Mouse (Mus musculus) gastrocnemius, postnatal 4 days (tissue): ENCODE results near the gene Zmynd8. TPM values are rescaled to one million over a fixed set of nuclear protein-coding genes. Genes with fewer than 3 reads are reported as not detected.

Experiments
- DNase-seq, 2 experiments: peaks; one replicate each; pipeline ENCODE4 v3.0.0; 2021 to 2022; ENCODE audit warnings: low spot score in 2 of 2, mixed read lengths in 2 of 2
- total RNA-seq, 2 experiments: library from RNA; stranded (reverse); gene quantifications; 2 replicates each; pipeline ENCODE4 v1.2.3; 2021

The Zmynd8 gene
- total RNA-seq, 2 experiments from 2014 or later, result 39.0 to 39.6 TPM

DNA sequence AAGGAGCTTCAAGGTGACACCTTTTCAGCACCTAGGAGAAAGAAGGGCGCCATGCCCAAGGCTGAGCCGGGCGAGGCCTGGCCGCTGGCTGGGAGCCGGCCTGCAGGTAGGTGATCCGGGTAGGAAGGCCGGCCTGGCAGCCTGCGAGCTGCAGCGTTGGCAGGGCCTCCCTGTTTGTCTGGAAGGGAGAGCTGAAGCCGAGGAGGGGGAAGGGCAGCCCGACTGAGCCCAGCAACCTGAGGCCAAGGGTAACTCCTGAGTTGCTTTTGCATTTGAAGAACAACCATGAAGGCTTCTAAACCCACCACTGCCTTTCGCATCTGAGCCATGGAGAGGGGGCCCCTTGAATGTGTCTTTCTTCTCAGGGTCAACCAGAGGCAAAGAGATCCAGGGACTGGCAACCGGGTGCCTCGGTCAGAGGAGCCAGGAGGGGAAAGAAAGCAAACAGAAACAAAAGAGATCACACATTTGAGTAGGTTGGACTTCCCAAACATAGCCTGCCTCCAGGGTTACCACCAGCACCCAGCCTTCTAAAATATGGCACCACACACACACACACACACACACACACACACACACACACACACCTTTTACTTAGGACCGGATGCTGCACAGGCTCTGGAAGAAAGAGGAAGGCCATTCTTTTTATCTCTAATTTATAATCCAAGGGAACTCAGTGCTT lies 18.2 kb downstream of the Zmynd8 start:
- peak in 1 of 2 experiments; percentile 68 for DNase-seq

DNA sequence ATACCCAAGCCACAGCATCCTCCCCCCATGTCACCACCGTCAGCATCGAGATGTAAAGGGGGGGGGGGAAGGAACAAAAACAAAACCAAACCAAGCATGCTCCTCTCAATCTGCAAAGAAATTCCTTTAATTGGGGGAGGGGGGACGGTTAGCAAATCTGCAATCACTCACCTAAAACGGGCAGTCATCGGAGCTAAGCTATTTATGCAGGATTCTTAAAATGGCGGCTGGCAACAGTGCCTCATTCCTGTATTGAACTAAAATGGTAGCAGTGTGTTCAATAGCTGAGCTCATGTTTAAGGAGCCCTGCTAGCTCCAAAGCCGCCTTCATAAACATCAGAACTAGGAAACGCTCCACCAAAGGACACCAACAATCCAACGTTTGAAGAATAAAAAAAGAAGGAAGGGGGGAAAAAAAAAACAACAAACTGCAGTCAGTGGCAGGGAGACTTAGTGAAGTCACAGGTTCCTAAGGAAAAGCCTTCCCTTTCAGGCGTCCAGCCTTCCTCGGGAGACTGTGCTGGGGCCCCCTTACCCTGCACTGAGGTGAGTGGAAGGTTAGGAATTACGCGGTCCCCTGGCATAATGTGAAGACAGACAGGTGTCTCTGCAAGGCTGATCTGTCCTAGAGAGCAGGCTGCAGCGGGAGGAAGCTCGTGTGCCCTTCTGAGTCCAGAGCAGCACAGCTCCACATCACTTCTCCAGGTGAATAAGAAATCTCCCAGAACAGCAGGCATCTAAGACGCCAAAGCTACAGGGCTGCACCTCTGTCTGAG lies 19.2 kb downstream of the Zmynd8 start:
- DNase-seq, result no peak

DNA sequence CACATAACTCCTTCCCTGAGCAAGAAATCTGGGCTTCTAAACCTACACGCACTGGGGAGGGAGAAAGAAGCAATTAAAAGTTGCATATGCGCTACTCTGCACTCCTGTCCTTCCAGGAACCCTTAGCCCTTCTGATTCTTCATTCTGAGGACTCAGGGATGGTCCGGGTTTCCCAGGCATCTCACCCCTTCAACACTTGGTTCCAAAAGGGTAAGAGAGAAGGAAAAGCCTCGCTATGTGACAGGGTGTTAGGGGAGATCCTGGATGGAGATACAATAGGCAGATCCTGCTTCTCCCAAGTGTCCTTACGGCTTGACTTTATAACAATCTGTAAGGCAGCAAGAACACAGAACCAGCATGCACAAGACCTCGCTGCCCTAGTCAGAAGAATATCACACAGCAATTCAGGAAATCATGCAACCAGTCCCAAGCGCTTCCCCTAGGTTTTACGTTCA lies 19.9 kb downstream of the Zmynd8 start:
- DNase-seq, result no peak

DNA sequence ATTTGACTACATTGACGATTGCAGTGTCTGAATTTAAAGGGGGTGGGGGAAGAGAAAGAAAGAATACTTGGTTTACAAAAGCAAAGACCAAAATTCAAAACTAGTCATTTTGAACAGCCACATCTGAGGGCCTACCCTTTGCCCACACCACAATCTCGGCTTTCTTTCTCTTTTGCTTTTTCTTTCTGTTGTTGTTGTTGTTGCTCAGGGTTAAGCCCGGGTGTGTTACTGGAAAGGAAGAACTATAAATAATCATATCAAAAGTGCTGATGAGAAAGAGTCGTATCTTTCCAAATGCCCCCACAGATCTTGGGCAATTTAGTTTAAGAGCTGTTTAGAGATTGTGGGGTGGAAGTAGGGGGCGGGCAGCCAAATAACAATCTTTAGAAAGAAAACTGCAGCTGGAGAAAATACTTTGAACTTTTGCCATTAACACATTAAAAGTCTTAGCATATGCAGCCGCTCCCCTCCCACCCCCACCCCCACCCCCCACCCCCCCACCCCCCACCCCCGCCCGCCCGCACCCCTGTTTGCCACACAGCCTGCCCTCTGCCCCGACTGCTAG lies 20.7 kb downstream of the Zmynd8 start:
- DNase-seq, result no peak

DNA sequence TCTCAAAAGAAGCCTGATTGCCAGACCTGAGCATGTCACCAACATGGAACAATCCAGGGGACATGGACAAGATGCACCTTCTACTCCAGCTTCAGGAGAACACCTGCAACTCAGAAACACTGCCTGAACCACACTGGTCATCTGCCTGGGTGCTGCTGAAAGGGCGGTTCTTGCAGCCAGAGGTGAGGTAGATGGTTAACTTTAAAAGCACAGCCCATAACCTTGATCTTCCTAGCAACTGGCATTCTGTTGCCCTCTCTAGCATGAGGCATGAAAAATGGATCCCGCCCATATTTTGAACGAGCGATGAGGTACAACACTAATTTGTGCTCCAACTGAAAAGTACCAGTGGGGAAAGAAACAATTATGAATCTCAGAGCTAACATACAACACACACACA lies 21.6 kb downstream of the Zmynd8 start:
- no peak for DNase-seq

DNA sequence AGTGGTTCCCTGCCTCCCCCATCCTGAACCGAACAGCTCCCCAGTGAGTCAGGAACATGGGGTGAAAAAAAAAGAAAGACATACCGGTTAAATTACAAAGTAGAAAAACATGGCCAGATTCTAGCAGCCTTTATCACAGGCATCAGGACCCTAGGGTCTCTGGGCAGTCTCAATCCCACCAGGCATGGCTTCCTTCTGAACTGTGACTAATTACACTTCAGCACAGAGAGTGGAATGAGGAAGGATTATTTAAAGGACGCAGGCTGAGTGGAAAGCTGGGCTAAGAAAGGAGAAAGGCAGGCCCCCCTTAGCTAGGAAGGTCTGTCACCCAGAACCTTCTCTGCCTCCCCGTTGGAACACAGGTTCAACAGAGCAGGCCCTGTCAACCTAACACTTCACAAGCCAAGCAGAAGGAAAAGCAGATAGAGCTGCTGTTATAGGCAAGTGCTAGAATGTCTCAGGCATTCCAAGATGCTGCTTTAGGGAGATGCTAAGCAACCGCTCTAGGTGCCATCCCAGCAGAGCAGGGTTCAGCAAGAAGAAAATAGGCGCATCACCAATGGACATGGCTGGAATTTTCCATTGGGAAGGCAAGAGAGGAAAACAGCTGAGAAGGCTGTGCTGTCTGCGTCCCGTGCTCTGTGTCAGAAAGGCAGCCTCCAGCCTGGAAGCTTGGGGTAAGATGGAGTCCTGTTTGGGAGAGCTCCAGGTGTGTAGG lies 22.5 kb downstream of the Zmynd8 start:
- DNase-seq, result no peak

DNA sequence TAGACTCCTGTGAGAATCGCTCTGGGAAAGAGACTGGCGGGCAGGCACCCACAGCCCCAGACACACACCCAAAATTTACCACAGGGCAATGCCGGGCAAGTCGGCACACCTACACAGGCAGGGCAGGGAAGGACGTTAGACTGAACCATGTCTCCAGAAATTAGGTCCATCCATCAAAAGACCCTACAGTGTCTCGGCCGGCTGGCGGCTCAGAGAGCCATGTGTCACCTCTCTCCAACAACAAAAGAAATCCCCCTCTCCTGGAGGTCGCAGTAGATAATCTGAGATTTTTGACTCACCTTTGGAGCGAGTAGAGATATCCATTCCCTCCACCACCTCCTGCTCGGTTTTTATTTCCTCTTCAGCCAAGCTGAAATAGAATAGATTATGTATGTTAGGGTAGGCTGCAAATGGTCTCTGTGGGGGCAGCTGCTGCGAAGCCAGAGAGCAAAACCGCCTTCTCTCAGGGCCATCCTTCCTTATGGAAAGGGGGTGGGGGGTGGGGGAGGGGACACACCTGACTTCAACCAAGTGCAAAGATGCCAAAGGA lies 23.3 kb downstream of the Zmynd8 start:
- DNase-seq, result no peak

DNA sequence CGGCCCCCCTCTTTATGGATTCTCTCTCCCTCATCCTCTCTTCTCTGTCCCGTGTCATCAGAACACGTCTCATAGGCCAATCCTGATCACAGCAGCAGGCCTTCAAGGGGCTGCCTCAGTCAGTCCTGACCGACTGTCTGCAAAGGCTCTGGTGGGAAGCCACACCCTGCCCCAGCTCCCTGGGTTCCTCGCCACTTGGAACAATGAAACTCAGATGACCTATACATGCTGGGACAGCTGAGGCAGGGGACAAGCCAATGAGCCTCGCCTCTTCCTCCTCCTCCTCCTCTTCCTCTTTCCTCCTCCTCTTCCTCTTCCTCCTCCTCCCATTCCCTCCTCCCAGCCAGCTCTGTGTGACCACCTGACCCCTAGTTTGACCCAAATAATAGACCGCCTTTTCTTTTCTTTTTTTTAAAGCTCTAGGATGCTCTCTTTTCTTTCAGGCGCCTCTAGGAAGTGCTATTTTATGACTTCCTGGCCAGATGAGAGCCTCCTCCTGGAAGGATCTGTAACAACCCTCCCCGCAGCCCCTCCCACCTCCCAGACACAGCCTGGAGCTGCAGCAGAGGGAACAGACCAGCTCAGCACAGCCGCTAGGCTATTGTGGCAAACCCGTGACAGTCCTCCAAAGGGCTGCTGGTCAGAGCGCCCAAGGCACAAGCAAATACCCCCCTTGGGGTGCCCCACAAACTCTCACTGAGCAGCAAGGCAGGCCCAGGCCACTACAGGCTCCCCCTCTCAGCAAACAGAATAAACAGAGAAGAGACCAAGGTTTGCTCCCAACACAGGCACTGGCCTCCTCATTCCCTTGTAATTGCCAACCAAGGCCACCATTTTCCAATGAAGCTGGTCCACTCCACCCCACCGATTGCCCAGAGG lies 24.1 kb downstream of the Zmynd8 start:
- peak; percentile 64 to 86 for DNase-seq

DNA sequence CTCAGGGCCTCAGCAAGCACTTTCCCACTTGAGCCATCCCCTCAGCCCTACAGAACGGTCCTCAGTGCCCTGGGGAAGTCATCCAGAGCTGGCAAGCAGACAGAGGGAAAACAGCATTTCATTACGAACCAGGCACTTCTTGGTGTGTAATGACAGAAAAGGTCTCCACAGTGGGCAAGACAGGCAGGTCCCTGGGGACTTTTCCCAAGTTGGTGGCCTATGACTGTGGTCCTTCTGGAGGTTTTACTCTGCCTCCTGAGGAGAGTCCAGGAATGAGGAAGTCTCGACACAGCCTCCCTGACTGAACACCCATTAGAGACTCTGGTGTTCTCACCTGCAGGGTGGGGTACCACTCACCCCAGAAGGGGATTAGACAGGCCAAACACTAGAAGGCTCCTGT lies 25.0 kb downstream of the Zmynd8 start:
- no peak for DNase-seq

DNA sequence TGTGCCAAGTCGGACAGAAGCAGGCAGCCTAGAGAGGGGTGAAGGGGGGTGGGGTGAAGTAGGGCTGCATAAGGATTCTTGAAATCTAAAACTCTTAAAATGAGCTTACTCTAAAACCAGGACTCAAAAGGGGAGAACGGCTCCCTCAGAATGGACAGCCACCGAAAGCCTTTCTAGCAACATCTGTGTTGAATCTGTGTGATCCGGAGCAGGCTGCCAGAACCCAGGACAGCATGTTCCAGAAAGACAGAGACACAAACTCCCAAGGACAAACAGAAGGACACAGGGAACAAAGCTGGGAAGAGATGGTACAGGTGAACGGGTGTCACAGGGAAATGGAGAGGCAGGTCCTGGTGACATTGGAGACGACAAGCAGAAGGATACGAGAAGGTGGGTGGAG lies 25.6 kb downstream of the Zmynd8 start:
- DNase-seq, result no peak

DNA sequence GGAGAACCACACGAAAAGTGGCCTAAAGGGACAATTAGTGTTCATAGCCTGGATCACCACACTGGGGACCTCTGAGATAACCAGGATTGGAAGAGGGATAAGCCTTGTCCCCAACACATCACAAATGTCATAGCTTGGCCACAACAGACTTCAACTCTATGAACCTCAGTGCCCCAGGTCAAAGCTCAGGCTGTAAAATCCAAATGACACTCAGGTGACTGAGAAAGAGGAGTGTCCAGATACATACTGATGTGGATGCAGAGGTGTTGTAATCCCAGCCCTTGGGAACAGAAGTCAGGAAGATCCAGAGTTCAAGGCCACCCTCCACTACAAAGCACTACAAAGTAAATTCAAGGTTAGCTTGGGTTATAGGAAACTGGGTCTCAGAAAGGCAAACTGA lies 29.6 kb downstream of the Zmynd8 start:
- DNase-seq, result no peak

DNA sequence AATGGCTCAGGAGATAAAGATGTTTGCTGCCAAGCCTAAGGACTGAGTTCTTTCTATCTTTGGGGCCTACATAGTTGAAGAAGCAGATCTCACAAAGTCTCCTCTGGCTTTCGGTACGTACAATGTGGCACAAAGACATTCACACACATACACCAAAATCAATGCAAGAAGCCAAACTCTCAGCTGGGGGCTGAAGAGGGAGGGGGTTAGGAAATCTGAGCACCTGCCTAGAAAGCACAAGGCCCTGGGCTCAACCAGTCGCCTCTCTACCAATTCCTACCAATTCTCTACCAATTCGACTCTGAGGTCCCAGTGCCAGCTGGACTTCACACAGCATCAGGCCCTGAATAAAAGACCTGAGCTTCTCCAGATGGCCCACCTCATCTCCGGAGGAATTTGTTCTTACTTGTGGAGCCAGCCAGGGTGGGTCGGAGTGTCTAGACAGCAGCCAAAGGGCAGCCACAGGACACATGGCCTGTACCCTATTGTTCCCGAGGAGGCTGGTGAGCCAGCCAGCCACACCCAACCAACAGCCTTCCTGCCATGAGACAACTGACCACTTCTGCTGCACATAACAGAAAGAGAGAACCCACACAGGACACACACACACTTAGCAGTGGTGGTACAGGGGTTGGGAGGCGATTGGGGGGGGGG lies 30.2 kb downstream of the Zmynd8 start:
- no peak for DNase-seq

DNA sequence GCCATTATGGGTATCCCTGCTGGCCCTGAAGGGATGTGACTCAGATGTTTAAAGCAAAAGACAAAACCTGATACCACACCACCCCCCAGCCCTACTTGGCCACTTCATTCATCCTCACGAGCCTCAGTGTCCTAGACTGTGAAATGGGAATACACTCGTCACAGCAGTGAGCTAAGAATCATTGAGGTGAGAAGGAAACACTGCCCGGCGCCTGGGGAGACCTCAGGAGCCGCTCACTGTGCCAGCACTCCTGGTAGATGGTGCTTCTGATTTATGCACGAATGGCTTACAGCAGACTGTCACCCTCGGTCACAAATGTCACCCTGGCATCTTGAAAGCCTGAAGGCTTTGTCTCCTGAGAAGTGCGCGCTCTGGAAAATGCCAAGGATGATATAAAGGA lies 31.3 kb downstream of the Zmynd8 start:
- no peak for DNase-seq

DNA sequence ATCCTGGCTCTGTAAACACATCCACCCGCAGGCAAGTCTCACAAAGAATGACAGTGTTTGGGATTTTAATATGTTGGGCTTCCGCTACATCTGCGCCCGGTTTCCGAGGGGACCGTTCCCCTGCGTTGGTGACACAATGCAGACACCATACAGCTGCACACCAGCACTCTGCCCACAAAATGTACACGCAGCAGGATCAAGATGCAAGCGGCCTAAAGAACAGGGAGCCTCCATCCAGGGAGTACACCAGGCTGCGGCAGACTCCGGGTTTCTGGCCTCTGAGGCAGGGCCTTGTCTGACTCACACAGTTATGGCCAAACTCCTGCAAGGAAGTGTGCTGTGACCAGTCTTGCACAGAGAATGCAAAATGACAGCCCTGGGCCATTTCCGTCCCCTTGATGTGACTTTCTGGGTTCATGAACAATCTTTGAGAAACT lies 31.8 kb downstream of the Zmynd8 start:
- no peak for DNase-seq

DNA sequence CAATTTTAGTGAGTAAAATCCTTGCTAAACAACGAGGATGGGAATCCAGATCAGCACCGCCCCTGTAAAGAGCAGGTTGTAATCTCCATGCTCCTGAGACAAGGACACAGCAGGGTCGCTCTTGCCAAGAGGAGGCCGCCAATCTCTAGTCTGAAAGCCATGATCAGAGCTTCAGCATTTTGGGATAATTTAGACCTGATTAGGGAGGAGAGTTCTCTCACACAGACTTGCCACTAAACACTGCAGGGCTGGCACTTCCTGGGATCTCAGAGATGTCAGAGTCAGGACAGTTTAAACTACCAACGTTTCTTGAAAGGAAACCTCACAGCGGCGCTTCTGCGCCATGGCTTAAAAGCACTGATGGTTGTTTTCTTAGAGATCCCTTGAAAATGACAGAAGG lies 32.4 kb downstream of the Zmynd8 start:
- DNase-seq, result no peak

DNA sequence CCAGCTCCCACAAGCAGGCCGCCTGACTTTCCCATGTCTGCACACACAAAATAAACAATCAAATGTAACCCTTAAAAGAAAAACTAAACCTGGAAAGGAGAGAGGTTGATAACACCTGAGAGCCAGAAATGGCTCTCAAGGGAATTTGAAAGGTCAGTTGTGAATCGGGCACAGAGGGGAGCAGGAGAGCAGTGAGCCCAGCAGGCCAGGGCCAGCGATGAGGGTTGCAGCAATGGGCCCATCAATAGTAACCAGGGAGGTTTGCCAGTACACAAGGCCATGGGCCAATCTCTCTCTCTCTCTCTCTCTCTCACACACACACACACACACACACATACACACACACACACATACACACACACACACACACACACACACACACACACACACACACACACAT lies 34.0 kb downstream of the Zmynd8 start:
- DNase-seq, result no peak

DNA sequence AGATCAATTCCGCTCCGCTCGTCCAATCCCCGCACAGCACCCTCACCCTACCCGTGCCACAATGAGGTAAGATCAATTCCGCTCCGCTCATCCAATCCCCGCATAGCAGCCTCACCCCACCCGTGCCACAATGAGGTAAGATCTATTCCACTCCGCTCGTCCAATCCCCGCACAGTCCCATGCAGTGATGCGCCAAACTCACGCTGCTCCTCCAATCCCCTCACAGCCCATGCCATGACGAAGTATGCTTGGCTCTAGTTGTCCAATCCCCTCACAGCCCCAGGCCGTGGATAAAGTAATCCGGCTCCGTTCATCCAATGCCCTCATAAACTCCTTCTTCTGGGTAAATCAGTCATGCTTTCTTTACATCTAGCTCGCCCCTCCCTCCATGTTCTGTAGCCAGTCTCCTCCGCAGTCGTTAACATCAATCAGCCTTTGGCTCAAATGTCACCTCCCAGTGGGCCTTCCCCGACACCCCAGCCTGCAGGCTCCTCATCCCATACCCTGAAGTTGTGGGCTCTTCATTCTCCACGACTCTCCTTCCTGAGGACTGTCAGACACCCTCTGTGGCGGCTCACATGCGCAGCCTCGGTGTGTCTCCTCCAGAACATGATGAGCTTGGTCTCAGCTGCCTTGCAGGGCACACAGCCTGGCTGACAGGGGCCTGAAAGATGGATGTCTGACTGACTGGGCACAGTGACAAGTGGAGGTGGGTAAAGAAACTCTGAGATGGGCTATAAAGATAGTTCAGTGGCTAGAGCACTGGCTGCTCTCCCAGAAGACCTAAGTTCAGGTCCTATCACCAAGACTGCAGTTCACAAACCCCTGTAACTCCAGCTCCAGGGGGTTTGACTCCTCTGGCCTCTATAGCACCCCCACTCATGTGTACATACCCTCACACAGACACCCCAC lies 36.9 kb downstream of the Zmynd8 start:
- no peak for DNase-seq

DNA sequence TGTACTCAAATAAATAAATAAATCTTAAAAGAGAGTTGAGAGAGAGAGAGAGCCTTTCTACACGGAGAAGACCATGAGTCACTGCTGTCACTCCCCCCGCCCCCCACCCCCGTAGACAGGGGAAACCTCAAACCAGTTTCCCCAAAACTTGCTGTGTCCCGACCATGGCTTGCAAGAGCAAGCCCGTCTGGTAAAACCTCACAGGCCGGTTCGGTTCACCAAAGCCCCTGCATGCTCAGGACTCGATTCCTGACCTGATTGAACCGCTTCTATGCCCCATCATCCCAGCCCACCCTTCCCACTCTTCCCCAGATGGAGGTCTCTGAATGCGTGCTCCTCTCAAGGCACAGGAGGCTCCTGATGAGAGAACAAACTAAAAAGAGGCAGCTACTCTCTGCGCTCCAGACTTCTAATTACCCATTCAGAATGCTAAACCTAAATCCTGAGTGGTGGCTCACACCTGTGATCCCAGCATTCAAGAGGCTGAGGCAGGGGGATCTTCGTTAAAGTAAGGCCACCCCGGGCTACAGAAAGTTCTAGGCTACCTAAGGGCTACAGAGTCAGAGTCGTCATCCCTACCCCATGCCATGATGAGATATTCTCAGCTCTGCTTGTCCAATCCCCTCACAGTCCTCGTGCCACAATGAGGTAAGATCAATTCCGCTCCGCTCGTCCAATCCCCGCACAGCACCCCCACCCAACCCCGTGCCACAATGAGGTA lies 37.7 kb downstream of the Zmynd8 start:
- no peak for DNase-seq
